Mouse (Mus musculus): ENCODE measurements around the gene Dsp.
A peak's percentile ranks its signal among the peaks of the same experiment; 100 is the strongest.

Gene Dsp

GRCm38 (mm10) chr13:38151069-38151588 lies at the start of gene Dsp:
TSS of gene Dsp (plus strand) at chr13:38151294.
- DNase-seq (ENCODE audit: extremely low read depth, insufficient read length, low spot score), result no peak

GRCm38 (mm10) chr13:38103406-38103805 lies 47.7 kb upstream of the Dsp start:
- no peak for DNase-seq (ENCODE audit: extremely low read depth, insufficient read length, low spot score)

- no peak for DNase-seq (ENCODE audit: extremely low read depth, insufficient read length, low spot score)
These were observed 46.6 kb upstream of the Dsp start for GRCm38 (mm10) chr13:38104501-38104900.

- DNase-seq (ENCODE audit: extremely low read depth, insufficient read length, low spot score), result no peak
These were observed 42.0 kb upstream of the Dsp start for GRCm38 (mm10) chr13:38109081-38109480.

GRCm38 (mm10) chr13:38122321-38122720 lies 28.8 kb upstream of the Dsp start:
- no peak for DNase-seq (ENCODE audit: extremely low read depth, insufficient read length, low spot score)

GRCm38 (mm10) chr13:38123666-38124065 lies 27.4 kb upstream of the Dsp start:
- peak; percentile 54 for DNase-seq (ENCODE audit: extremely low read depth, insufficient read length, low spot score)

GRCm38 (mm10) chr13:38127683-38128082 lies 23.4 kb upstream of the Dsp start:
- no peak for DNase-seq (ENCODE audit: extremely low read depth, insufficient read length, low spot score)

- no peak for DNase-seq (ENCODE audit: extremely low read depth, insufficient read length, low spot score)
These were observed 22.8 kb upstream of the Dsp start for GRCm38 (mm10) chr13:38128246-38128645.

- DNase-seq (ENCODE audit: extremely low read depth, insufficient read length, low spot score), result no peak
These were observed 21.6 kb upstream of the Dsp start for GRCm38 (mm10) chr13:38129492-38129891.

GRCm38 (mm10) chr13:38130116-38130515 lies 21.0 kb upstream of the Dsp start:
- DNase-seq (ENCODE audit: extremely low read depth, insufficient read length, low spot score), result no peak

- no peak for DNase-seq (ENCODE audit: extremely low read depth, insufficient read length, low spot score)
These were observed 18.0 kb upstream of the Dsp start for GRCm38 (mm10) chr13:38133016-38133528.

- no peak for DNase-seq (ENCODE audit: extremely low read depth, insufficient read length, low spot score)
These were observed 10.6 kb upstream of the Dsp start for GRCm38 (mm10) chr13:38140521-38140920.

GRCm38 (mm10) chr13:38144962-38145713 lies 6.0 kb upstream of the Dsp start:
- no peak for DNase-seq (ENCODE audit: extremely low read depth, insufficient read length, low spot score)

GRCm38 (mm10) chr13:38148348-38148747 lies 2.7 kb upstream of the Dsp start:
- DNase-seq (ENCODE audit: extremely low read depth, insufficient read length, low spot score), result no peak

- no peak for DNase-seq (ENCODE audit: extremely low read depth, insufficient read length, low spot score)
These were observed 756 bp downstream of the Dsp start for GRCm38 (mm10) chr13:38151671-38152428.

GRCm38 (mm10) chr13:38152429-38153035 lies 1.4 kb downstream of the Dsp start:
- no peak for DNase-seq (ENCODE audit: extremely low read depth, insufficient read length, low spot score)

- no peak for DNase-seq (ENCODE audit: extremely low read depth, insufficient read length, low spot score)
These were observed 4.4 kb downstream of the Dsp start for GRCm38 (mm10) chr13:38155523-38155922.

- no peak for DNase-seq (ENCODE audit: extremely low read depth, insufficient read length, low spot score)
These were observed 6.5 kb downstream of the Dsp start for GRCm38 (mm10) chr13:38157635-38158034.

GRCm38 (mm10) chr13:38162002-38162401 lies 10.9 kb downstream of the Dsp start:
- no peak for DNase-seq (ENCODE audit: extremely low read depth, insufficient read length, low spot score)

- peak; percentile 19 for DNase-seq (ENCODE audit: extremely low read depth, insufficient read length, low spot score)
These were observed 11.6 kb downstream of the Dsp start for GRCm38 (mm10) chr13:38162668-38163067.

GRCm38 (mm10) chr13:38164932-38165331 lies 13.8 kb downstream of the Dsp start:
- no peak for DNase-seq (ENCODE audit: extremely low read depth, insufficient read length, low spot score)

All from 3134 (cell line).